Mouse (Mus musculus): ENCODE measurements around the gene Galnt10. TPM values are rescaled to one million over a fixed set of nuclear protein-coding genes. Genes with fewer than 3 reads are reported as not detected.

Galnt10 gene
- total and polyA plus RNA-seq, 3 experiments, result 17.5 to 41.2 (median 21.4) TPM

GRCm38 (mm10) chr11:57827915-57828545 lies 182.8 kb downstream of the Galnt10 start:
- H3K4me3 ChIP-seq (ENCODE audit: low read depth, low read length), result no peak overlapping the region
- peaks cover 53% of the 10 kb centered on the region for H3K27me3 ChIP-seq (ENCODE audit: insufficient read depth, low read length)
- peaks cover 8% of the 10 kb centered on the region for H3K4me1 ChIP-seq (ENCODE audit: insufficient read depth, low read depth, low read length)
- H3K36me3 ChIP-seq (replicated peaks), result no peaks in the 10 kb centered on the region
- H3K9me3 ChIP-seq (replicated peaks), result no peaks in the 10 kb centered on the region
- DNase-seq (ENCODE audit: low spot score) (no peak), ATAC-seq (ENCODE audit: extremely low read depth, insufficient number of reproducible peaks, low FRiP score, poor library complexity, severe bottlenecking) (no peak)
- TF ChIP-seq POLR2AphosphoS5 (IDR thresholded peaks at IDR 0.05; ENCODE audit: insufficient replicate concordance, low read depth, low read length), result no peak

GRCm38 (mm10) chr11:57828955-57829870 lies 184.0 kb downstream of the Galnt10 start:
- no peaks in the 10 kb centered on the region for H3K36me3 ChIP-seq (replicated peaks)
- no peak overlapping the region for H3K4me3 ChIP-seq (ENCODE audit: low read depth, low read length)
- no peak for TF ChIP-seq CTCF (IDR thresholded peaks at IDR 0.05; ENCODE audit: low read depth, low read length)
- TF ChIP-seq TAL1 (conservative IDR thresholded peaks at IDR 0.05; ENCODE audit: low read depth, low read length), result no peak
- TF ChIP-seq GATA2 (IDR thresholded peaks at IDR 0.05; ENCODE audit: borderline replicate concordance, low read depth, low read length), result no peak
- TF ChIP-seq GATA1 (IDR thresholded peaks at IDR 0.05; ENCODE audit: borderline replicate concordance, low read length), result no peak
- no peak for TF ChIP-seq POLR2AphosphoS5 (IDR thresholded peaks at IDR 0.05; ENCODE audit: insufficient replicate concordance, low read depth, low read length)
- ATAC-seq (ENCODE audit: extremely low read depth, insufficient number of reproducible peaks, low FRiP score, poor library complexity, severe bottlenecking), result no peak
- DNase-seq (ENCODE audit: low spot score), result no peak
- no peaks in the 10 kb centered on the region; the same call in 1 of the 2 replicates for H3K4me1 ChIP-seq (ENCODE audit: insufficient read depth, low read depth, low read length)
- H3K9me3 ChIP-seq (replicated peaks), result no peaks in the 10 kb centered on the region
- peaks cover 59% of the 10 kb centered on the region for H3K27me3 ChIP-seq (ENCODE audit: insufficient read depth, low read length)

GRCm38 (mm10) chr11:57829871-57830775 lies 184.9 kb downstream of the Galnt10 start:
- Histone ChIP-seq H3K4me3 (ENCODE audit: low read depth, low read length) (no peak overlapping the region), H3K4me1 (ENCODE audit: insufficient read depth, low read depth, low read length) (no peaks in the 10 kb centered on the region; the same call in 1 of the 2 replicates), H3K36me3 (replicated peaks) (no peaks in the 10 kb centered on the region), H3K27me3 (ENCODE audit: insufficient read depth, low read length) (peaks cover 59% of the 10 kb centered on the region), H3K9me3 (replicated peaks) (no peaks in the 10 kb centered on the region)
- ATAC-seq (ENCODE audit: extremely low read depth, insufficient number of reproducible peaks, low FRiP score, poor library complexity, severe bottlenecking) (no peak), DNase-seq (ENCODE audit: low spot score) (no peak)
- no peak for TF ChIP-seq CTCF (IDR thresholded peaks at IDR 0.05; ENCODE audit: low read depth, low read length)
- no peak for TF ChIP-seq TAL1 (conservative IDR thresholded peaks at IDR 0.05; ENCODE audit: low read depth, low read length)

GRCm38 (mm10) chr11:57831281-57831781 lies 186.1 kb downstream of the Galnt10 start:
- no peak for DNase-seq (ENCODE audit: low spot score)
- ATAC-seq (ENCODE audit: extremely low read depth, insufficient number of reproducible peaks, low FRiP score, poor library complexity, severe bottlenecking), result no peak
- no peaks in the 10 kb centered on the region for H3K36me3 ChIP-seq (replicated peaks)
- TF ChIP-seq GATA2 (IDR thresholded peaks at IDR 0.05; ENCODE audit: borderline replicate concordance, low read depth, low read length), result no peak
- no peak for TF ChIP-seq POLR2AphosphoS5 (IDR thresholded peaks at IDR 0.05; ENCODE audit: insufficient replicate concordance, low read depth, low read length)
- TF ChIP-seq GATA1 (IDR thresholded peaks at IDR 0.05; ENCODE audit: borderline replicate concordance, low read length), result no peak
- TF ChIP-seq TAL1 (conservative IDR thresholded peaks at IDR 0.05; ENCODE audit: low read depth, low read length), result no peak
- no peak for TF ChIP-seq CTCF (IDR thresholded peaks at IDR 0.05; ENCODE audit: low read depth, low read length)
- H3K4me3 ChIP-seq (ENCODE audit: low read depth, low read length), result no peak overlapping the region
- peaks cover 64% of the 10 kb centered on the region for H3K27me3 ChIP-seq (ENCODE audit: insufficient read depth, low read length)
- no peaks in the 10 kb centered on the region for H3K9me3 ChIP-seq (replicated peaks)
- no peaks in the 10 kb centered on the region; the same call in 1 of the 2 replicates for H3K4me1 ChIP-seq (ENCODE audit: insufficient read depth, low read depth, low read length)

GRCm38 (mm10) chr11:57831861-57832260 lies 186.6 kb downstream of the Galnt10 start:
- no peaks in the 10 kb centered on the region; the same call in 1 of the 2 replicates for H3K4me1 ChIP-seq (ENCODE audit: insufficient read depth, low read depth, low read length)
- H3K27me3 ChIP-seq (ENCODE audit: insufficient read depth, low read length), result peaks cover 65% of the 10 kb centered on the region
- DNase-seq (ENCODE audit: low spot score) (no peak), ATAC-seq (ENCODE audit: extremely low read depth, insufficient number of reproducible peaks, low FRiP score, poor library complexity, severe bottlenecking) (no peak)
- TF ChIP-seq GATA2 (IDR thresholded peaks at IDR 0.05; ENCODE audit: borderline replicate concordance, low read depth, low read length) (no peak), GATA1 (IDR thresholded peaks at IDR 0.05; ENCODE audit: borderline replicate concordance, low read length) (no peak), TAL1 (conservative IDR thresholded peaks at IDR 0.05; ENCODE audit: low read depth, low read length) (no peak), CTCF (IDR thresholded peaks at IDR 0.05; ENCODE audit: low read depth, low read length) (no peak), POLR2AphosphoS5 (IDR thresholded peaks at IDR 0.05; ENCODE audit: insufficient replicate concordance, low read depth, low read length) (no peak)
- no peaks in the 10 kb centered on the region for H3K9me3 ChIP-seq (replicated peaks)
- no peak overlapping the region for H3K4me3 ChIP-seq (ENCODE audit: low read depth, low read length)
- no peaks in the 10 kb centered on the region for H3K36me3 ChIP-seq (replicated peaks)

Measured in G1E (cell line).